Mouse (Mus musculus) brown adipose tissue, adult 24 weeks (tissue): ENCODE measurements around the gene Lrit2. TPM values are rescaled to one million over a fixed set of nuclear protein-coding genes. Genes with fewer than 3 reads are reported as not detected.

Experiments used
- H3K27ac ChIP-seq: fragments of 200-500 bp; replicated peaks from 2 replicates; pipeline ENCODE4 v1.5.1; 2012; ENCODE audit warnings: low read depth, mild to moderate bottlenecking, low read length
- H3K4me1 ChIP-seq: fragments of 200-500 bp; 2 replicates; pipeline ENCODE4 v1.6.1; 2012; ENCODE audit warnings: low read length, mixed read lengths; ENCODE audit not compliant: control insufficient read depth, insufficient read depth, insufficient read length
- H3K4me3 ChIP-seq: fragments of 200-500 bp; 2 replicates; pipeline ENCODE4 v1.5.1; 2012; ENCODE audit warnings: low read depth, mild to moderate bottlenecking, low read length, moderate library complexity; ENCODE audit not compliant: insufficient read depth
- polyA plus RNA-seq: library from polyadenylated mRNA; stranded (reverse); fragments of >200 nt; gene quantifications from 2 replicates; pipeline ENCODE4 v1.2.4, GENCODE M21; 2012; ENCODE audit not compliant: missing spikeins, insufficient read depth, insufficient read length

Lrit2 gene
- polyA plus RNA-seq = not detected in 2 replicates

DNA sequence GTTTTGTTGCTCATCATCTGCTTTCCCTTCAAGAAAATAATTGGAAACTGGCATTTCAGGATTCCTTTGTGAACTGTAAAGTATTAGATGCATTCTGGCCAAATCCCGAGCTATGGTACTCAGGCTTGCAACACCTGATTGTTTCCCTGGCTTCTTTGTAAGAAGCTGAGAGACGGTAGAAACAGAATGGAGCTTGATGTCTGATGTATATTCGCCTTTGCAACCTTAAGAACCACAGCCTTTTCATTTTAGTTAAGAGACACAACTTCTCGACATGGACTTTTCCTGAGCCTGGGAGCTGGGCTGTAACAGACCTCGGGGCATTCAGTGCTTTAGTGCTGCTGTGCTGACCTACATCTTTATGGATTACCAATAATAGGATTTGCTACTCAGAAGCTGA lies at the start of gene Lrit2:
TSS of gene Lrit2 (plus strand) at position 301 of the 400 bp plus-strand sequence.
- H3K27ac ChIP-seq = no peak within 1 kb of the TSS
- H3K4me3 ChIP-seq = no peak within 1 kb of the TSS
- no peaks in the 10 kb centered on the region for H3K4me1 ChIP-seq

DNA sequence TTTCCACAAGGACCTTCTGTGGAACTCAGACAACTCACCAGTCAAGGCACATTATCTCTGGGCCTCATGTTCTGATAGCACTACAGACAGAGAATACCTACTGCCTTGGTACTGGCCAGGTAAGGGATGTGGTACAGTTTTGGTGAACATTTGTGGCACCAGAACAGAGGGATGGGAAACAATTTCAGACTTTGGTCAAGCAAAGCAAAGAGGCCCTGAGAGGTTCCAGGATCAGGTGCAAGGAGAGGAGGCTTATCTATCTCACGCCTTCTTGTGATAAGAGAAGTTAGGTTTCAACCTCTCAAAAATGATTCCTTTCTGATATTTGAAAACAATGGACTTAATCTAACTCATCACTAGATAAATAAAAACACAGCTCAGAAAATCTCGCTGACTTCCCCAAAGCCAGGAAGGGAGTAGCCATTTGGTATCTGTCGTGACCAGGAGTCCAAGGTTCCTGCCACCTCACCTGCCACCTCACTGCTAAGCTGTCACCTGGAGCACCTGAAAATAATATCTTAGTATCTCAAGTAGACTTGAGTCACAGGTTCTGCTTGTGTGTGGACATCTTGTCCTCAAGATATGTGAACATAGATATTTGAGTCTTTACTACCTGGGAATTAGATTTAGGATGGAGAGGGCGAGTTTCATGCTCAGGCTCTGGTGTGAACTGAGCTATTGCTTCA lies 40.3 kb upstream of the Lrit2 start:
- H3K4me1 ChIP-seq = no peaks in the 10 kb centered on the region
- H3K4me3 ChIP-seq = no peak overlapping the region
- H3K27ac ChIP-seq = no peak overlapping the region

DNA sequence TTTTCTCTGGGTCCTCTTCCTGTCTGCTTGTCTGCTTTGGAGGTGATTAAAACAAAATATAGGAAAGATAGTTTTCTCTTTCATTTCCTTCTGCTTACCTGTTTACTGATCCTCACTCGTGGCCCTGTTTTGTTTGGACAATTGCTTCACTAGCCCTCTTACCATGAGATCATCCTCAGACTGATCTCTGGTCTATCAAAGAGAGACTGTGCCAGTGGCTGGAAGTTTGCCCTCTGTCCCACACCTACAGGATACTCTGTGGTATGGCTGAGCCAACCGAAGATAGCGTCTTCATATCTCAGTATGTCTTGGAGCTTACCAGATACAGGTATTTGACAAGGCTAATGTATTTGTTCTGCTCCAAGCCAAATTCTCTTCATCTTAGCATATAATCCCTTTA lies 39.8 kb upstream of the Lrit2 start:
- Histone ChIP-seq H3K4me1 (no peaks in the 10 kb centered on the region), H3K27ac (no peak overlapping the region), H3K4me3 (no peak overlapping the region)

DNA sequence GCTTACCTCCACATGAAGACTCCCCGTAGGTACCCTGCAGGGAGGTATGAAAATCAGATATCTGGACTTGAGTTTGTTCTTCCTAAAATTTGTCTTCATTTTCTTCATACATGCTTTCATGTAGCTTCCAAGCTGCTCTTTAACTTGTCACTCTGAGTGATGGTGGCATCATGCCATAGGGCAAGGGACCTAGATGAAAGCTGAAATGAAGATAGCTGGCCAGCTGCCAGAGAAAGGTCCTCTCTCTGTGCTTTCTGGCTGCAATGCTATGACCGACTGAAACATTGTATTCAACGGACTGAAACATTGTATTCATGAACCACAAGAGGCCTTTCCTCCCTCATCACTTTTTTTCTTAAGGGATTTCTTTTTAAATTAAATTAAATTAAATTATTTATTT lies 39.2 kb upstream of the Lrit2 start:
- no peak overlapping the region for H3K27ac ChIP-seq
- no peak overlapping the region for H3K4me3 ChIP-seq
- no peaks in the 10 kb centered on the region for H3K4me1 ChIP-seq

DNA sequence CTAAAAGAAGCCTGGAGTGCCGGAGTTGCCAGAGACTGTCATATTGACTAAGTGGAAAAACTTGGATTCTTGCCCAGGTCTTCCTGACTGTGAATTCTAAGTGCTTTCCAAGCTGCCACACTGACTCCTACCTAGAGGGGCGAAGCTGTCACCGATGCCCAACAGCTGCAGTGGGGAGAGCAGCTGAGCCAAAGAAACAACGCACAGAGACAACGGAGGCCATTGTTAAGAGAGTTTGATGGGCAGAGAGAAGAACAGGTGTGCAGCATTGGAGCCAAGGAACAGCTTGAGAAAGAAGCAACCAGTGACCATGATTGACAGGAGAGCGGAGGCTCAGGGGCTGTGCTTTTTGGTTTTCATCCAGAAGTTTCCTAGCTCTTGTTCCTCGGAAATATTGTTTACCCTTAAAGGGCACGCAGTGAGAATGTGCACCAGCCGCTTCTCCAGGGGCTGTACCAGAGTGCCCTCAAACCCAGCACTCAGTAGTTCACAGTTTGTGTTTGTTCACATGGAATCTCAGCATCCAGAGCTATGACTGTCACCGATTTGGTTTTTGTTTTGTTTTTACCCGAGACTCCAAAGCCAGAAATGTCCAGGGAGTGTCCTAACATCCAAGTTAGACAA lies 35.1 kb upstream of the Lrit2 start:
- Histone ChIP-seq H3K4me1 (no peaks in the 10 kb centered on the region), H3K27ac (no peak overlapping the region), H3K4me3 (no peak overlapping the region)

DNA sequence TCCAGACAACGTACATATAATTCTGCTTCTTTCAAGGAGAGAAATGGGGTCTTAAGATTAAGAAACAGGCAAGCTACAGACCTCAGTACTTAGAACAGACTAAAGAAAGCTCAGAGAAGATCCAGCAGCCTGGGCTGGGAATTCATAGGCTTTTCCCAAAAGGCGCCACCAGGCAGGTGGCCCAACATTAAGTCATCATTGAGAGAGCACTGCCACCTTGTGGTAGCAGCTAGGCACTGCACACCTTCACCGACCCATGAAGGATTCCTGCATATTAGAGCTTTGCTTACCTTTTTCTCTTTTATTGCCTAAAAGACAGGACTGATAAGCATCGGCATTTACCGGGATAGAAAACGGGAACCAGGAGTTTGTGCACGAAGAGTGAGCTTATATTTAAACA lies 34.5 kb upstream of the Lrit2 start:
- no peak overlapping the region for H3K4me3 ChIP-seq
- H3K4me1 ChIP-seq = no peaks in the 10 kb centered on the region
- H3K27ac ChIP-seq = no peak overlapping the region

DNA sequence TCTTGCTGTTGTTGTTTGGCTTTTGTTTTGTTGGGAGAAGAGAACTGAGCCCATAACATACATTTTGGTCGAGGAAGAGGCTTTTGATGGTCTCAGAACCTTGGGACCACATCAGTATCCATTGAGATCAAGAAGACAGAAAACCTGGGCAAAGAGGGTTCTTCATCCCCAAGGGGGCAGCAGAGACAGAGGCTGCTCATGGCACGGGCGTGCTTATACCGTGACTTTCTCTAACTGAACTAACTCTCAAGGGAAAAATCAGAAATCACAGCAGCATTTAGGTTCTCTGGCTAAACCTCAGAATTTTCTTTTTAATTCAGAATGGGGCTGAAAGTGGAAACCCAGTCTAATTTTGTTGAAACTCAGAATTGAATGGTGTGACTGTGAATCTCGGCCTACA lies 33.3 kb upstream of the Lrit2 start:
- Histone ChIP-seq H3K4me3 (no peak overlapping the region), H3K4me1 (no peaks in the 10 kb centered on the region), H3K27ac (no peak overlapping the region)

DNA sequence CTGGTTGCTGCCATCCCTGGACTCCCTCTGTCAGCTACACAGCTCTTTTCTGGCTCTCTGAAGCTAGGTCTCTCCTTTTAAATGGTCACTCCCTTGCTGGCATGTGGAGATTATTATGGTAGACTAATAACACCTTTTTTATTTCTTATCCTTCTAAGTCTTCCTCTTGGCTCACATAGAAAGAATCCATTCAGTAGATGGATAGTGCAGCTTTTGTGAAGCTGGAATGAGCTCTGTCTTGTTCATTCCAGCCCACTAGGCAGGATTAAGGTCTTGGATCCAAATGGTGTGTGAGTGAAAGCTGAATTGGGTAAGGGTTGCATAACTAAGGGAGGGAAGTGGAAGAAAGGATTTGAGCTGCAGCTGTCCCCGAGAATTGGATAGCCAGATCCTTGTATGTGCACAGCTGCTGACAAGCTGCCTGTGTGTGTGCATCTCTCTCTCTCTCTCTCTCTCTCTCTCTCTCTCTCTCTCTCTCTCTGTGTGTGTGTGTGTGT lies 18.8 kb upstream of the Lrit2 start, which contains the start of gene Rgr:
TSS of gene Rgr (minus strand) at position 51 of the 497 bp plus-strand sequence.
- H3K4me1 ChIP-seq = no peaks in the 10 kb centered on the region
- H3K27ac ChIP-seq = no peak within 1 kb of the TSS
- no peak within 1 kb of the TSS for H3K4me3 ChIP-seq

DNA sequence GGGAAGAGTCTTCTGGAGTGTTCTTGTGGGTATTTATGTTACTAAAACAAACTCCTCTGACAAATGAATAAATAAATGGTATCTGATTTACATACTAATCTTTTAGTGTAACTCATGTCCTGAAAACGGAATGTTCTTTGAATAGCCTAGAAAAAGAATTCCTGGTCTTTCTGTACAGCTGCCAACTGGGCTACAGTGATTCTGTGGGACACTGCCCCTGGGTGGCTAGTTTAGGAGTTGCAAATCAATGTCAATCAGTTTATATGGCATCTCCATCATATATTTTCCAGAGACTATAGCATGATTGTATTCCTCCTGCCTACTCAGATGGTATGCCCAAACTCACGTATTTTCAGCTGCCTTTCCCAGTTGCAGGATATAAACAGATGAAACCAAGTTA lies 2.9 kb upstream of the Lrit2 start:
- Histone ChIP-seq H3K4me3 (no peak overlapping the region), H3K4me1 (no peaks in the 10 kb centered on the region), H3K27ac (no peak overlapping the region)

DNA sequence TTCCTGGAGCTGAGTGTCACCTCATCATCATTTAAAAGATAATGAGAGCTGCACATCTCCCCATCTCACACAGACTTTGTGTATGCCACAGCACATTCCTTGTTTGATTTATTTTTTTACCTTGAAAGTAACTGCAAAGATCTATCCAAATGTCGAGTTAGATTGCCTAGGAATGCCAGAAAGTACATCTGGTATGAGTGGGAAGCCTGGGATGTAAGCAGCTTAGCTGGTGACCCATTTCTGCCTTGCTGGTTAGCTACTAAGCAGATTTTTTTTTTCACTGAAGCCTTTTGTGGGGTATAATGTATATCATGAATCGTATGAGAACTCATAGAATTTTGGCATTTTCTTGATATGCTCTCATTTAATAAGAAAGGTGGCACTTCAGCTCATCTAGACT lies 1.1 kb upstream of the Lrit2 start:
- H3K4me1 ChIP-seq = no peaks in the 10 kb centered on the region
- H3K4me3 ChIP-seq = no peak overlapping the region
- H3K27ac ChIP-seq = no peak overlapping the region

DNA sequence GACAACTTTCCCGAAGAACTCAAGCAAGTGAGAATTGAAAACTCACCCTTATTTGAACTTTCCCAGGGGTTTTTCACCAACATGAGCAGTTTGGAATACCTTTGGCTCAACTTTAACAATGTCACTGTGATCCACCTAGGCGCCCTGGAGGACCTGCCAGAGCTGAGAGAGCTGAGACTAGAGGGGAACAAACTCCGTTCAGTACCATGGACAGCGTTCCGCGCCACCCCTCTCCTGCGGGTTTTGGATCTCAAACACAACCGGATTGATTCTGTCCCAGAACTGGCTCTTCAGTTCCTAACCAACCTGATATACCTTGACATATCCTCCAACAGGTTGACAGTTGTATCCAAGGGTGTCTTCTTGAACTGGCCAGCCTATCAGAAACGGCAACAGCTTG lies 787 bp downstream of the Lrit2 start:
- Histone ChIP-seq H3K4me3 (no peak overlapping the region), H3K4me1 (no peaks in the 10 kb centered on the region), H3K27ac (no peak overlapping the region)

DNA sequence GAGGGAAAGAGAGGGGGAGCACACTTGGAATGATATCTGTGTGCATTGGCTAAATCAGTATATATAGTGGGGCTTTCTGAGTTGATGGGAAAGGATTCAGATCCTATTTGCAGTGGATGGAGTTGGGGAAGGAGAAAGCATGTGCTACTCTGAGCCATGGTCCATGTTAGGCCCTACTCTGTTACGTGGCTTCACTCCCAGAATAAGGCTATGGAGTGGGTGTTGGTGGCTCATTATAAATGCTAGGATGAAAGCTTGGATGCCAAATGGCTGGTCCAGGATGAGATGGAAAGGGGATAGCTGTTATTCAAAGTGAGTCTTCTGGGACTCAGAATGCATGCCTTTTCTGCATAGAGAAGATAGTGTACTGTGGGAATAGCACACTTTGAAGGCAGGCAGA lies 13.0 kb downstream of the Lrit2 start:
- Histone ChIP-seq H3K27ac (no peak overlapping the region), H3K4me3 (no peak overlapping the region), H3K4me1 (no peaks in the 10 kb centered on the region)

DNA sequence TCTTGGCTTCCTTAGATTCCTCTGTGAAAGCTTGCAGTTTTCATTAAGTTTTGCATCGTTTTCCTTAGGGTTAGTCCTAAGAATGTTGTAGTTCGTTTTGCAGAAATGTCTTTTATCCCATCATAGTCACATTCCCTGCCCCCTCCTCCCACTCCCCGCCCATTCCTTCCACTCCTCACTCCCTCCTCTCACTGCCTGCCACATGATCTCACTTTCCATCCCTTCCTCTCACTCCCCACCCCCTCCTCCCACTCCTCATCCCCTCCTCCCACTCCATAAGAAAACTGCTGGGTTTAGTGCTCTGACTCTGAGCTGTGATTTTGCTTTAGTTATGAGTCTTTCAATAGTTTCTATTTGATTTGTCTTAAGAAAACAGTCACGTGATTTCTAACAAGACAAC lies 16.0 kb downstream of the Lrit2 start:
- Histone ChIP-seq H3K27ac (no peak overlapping the region), H3K4me3 (no peak overlapping the region), H3K4me1 (no peaks in the 10 kb centered on the region)

DNA sequence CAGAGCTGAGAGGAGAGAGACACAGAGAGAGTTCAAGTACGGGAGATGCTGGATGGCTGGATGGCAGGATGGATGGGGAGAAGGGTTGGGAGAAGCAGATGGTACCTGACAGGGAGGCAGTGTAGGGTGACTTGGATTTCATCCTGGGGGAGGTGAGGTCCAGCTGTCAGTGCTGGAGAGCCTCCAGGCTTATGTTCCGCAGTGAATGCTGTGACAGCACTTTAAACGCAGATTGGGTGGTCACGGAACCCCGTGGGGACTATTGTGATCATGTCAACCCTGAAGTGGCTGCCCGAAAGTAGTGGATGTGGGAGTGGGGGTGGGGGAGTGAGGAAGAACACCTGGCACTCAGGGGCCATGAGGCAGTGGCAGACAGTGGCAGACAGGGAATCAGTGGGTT lies 26.7 kb downstream of the Lrit2 start:
- Histone ChIP-seq H3K4me3 (no peak overlapping the region), H3K27ac (no peak overlapping the region), H3K4me1 (0 out of 2 replicates have a peak, but pooled peaks cover 4% of the 10 kb centered on the region)

DNA sequence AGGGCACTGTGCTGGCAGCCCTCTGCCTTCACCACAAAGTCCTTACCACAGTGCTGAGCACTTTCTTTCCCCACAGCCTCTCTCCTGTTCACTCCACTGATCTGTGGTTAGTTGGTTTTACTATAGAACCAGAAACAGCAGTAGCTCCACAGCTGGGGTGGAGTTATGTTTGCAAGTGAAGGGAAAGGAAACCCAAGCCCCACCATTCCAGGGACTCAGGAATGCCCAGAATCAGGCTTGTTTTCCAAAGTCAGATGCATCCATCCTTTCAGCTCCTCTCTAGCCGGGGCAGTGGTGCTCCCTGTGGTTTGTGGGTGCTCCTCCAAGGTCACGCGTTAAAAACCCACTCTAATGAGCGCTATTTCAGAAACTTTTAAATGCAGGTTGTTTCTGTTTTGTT lies 27.8 kb downstream of the Lrit2 start:
- no peak overlapping the region for H3K27ac ChIP-seq
- no peak overlapping the region for H3K4me3 ChIP-seq
- 0 out of 2 replicates have a peak, but pooled peaks cover 4% of the 10 kb centered on the region for H3K4me1 ChIP-seq

DNA sequence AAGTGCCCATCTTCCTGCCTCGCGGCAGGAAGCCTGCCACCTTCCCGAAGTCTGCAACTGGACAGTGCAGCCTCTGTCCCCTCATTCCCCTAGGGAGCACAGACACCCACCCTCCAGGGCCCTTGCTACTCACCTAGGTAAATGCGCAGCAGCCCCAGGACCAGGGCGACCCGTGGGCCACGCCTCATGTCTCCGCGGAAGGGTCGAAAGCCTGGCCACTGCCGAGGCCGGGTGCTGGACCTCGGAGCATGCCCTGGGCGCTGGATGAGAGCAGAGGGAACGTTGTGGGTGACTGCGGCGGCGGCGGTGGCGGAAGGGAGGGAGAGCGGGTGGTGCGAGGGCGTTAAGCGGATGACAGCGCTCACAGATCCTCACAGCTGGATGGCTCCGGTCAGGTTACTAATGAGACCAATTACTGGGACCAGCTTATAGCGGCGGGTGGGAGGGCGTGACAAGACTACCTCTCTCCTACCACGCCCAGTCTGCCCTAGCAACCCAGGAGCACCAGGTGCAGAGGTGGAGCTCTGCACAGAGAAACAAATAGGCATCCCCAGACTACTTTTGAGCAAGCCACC lies 30.3 kb downstream of the Lrit2 start, which contains the start of gene Cdhr1:
TSS of gene Cdhr1 (minus strand) at position 392 of the 575 bp plus-strand sequence.
- Histone ChIP-seq H3K27ac (no peak within 1 kb of the TSS), H3K4me3 (peak within 1 kb of the TSS; percentile 23), H3K4me1 (0 out of 2 replicates have a peak, but pooled peaks cover 4% of the 10 kb centered on the region)
